Mouse (Mus musculus): ENCODE results near the gene Gm9803.
"Not testable (repeated sequence)": the region's sequence is repeated elsewhere in the genome, so short reads cannot be mapped to it uniquely, and the experiment has no call there.

The Gm9803 gene

DNA sequence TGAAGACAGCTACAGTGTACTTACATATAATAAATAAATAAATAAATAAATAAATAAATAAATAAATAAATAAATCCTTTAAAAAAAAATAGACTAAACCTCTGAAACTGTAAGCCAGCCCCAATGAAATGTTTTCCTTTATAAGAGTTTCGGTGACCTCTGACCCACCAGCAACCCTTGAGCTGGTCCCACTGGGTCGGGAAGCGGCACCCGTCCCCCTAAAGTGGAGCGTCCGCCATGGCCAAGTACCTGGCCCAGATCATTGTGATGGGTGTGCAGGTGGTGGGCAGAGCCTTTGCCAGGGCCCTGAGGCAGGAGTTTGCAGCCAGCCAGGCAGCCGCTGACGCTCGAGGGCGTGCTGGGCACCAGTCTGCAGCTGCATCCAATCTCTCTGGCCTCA, at the start of gene Gm9803:
Gm9803 (plus strand) TSS at position 154 of the 400 bp plus-strand sequence.
- in situ Hi-C loops (cut with MboI; ENCODE audit: low pct_unique_long_range_greater_than_20kb in 1 of 2, low sequenced_read_pairs in 2 of 2, unreplicated experiment in 1 of 2) = not testable (repeated sequence)

DNA sequence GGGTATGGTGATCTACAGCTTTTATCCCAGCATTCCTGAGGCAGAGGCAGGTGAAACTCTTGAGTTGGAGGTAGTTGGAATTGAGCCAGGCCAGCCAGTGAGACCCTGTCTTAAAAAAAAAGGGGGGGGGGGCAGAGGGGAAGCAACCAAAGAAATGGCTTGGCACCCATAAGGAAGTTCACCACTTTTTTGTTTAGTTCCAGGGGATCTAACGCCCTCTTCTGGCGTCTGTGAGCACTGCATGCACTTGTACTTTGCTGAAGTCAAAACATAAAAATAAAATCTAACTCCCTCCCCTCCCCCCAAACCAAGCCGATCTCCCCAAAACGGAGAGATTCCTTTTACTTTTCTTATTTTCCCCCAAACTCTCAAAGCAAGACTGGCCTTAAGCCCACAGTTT, 48.5 kb upstream of the Gm9803 start:
- in situ Hi-C loops (cut with MboI; ENCODE audit: low pct_unique_long_range_greater_than_20kb in 1 of 2, low sequenced_read_pairs in 2 of 2, unreplicated experiment in 1 of 2) = no loop called here

DNA sequence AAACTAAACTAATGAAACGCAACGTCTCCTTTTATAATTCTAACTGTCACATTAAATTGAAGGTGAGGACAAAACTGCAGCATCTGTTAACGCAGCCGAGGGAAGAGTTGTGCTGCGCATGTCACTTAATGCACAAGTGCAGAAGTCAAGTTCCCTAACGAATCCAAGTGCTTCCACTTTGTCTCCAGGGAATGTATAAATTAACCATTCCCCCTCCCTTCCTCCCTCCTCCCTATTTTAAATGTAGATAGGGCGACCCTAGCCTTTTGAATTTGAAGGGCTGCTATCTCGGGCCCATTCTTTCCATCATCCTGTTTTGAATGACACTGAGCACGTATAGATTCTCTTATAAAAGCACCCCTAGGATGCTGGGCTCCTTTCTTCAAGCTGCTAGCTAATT, 46.4 kb upstream of the Gm9803 start:
- in situ Hi-C loops (cut with MboI; ENCODE audit: low pct_unique_long_range_greater_than_20kb in 1 of 2, low sequenced_read_pairs in 2 of 2, unreplicated experiment in 1 of 2) = no loop called here

DNA sequence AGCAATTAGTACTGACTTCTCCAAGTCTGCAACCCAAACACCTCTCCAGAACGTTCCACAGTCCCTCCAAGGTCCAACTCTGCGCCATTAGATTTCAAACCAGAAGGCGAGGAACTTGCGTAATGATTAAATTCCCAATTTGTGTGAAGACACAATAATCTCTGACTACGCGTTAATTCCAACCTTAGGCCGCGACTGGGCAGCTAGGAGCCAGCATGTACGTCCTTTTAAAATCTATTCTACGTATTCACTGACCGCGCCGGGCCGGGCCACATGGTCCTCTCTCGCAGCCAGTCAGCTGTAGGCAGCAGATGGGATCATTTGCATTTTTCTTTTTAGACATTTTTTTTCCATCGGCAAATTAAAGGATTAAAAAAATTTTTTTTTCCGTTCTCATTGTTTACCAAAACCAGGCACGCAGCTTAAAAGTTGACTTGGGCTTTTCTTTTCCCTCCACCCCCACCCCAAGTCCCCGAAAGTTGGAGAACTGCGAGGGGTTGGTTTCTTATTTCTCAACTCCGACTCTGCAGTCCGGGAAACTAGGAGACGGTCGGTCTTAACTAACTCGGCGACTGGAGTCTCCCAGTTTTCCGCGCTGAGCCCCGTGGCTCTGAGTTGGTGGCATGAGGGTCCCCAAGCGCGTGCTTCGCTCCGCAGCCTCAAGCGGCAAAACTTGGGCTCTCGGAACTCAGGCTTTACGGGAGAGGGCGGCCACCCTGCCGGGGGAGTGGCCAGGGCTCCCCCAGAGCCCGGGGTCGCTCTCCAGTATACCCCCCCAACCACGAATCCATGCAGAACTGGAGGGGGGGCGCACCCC, 45.8 kb upstream of the Gm9803 start:
- in situ Hi-C loops (cut with MboI; ENCODE audit: low pct_unique_long_range_greater_than_20kb in 1 of 2, low sequenced_read_pairs in 2 of 2, unreplicated experiment in 1 of 2) = no loop called here

DNA sequence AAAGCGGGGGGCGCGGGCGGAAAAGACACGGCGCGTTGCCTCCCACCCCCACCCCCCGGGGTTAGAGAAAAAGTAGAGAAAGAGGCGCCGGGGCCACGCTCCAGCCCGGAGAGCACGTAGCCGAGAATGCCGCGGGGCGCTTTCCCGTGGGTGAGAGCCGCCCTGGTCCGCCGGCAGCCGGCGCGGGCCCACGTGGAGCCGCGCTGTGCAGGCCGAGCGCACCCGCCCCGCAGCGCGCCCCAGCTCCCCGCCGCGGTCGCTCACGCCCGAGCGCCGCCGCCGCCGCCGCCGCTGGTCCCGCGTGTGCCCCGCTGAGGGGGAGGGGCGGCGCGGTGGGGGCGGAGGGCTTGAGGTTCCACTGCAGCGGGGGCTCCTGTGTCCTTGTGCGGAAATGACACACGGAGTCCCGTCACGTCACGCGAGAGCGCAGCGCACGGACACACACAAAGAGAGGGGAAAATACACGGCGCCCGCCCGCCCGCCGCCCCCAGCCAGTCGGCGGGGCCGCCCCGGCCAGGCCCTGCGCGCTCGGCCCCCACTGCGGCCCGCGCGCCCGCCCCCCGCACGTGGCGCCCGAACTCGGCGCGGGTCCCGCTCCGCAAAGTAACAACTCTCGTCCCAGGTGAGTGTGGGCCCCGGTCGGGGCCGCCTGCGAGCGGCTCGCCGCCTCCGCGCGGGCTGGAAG, 45.0 kb upstream of the Gm9803 start, which contains the start of gene Bend3:
Bend3 (plus strand) TSS at position 81 of the 685 bp plus-strand sequence.
- in situ Hi-C loops (cut with MboI; ENCODE audit: low pct_unique_long_range_greater_than_20kb in 1 of 2, low sequenced_read_pairs in 2 of 2, unreplicated experiment in 1 of 2) = no loop called here

DNA sequence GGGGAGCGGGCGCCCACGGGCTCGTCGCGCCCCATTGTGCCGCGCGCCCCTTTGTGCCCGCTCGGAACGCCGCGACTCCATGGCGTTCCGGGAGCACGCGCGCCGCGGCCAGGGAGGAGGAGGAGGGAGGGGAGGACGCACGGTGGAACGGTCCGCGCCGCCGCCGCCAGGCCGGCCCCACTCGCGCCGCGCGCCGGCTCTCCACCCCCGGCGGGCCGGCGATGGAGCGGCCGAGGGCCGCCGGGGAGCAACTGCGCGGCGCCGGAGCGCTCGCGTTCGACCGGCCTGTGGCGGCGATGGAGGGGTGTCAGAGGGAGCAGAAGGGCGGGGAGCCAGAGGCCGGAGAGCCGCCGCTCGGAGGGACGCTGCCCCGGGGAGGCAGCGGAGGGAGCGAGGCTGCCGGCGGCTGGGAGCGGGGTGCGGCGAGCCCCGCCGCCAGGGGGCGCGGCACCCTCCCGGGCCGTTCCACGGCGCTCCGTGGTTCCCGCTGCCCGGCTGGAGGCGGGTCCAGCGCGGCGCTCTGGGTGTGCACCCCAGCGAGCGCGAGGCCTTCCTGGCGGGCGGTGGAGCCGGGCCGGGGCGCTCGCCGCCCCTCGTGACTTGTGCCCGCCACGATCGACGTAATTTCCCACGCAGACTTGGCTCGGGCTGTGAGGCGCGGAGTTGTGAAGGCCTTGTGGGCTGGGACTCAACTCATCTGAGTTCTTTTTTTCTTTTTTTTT, 44.3 kb upstream of the Gm9803 start:
- in situ Hi-C loops (cut with MboI; ENCODE audit: low pct_unique_long_range_greater_than_20kb in 1 of 2, low sequenced_read_pairs in 2 of 2, unreplicated experiment in 1 of 2) = no loop called here

DNA sequence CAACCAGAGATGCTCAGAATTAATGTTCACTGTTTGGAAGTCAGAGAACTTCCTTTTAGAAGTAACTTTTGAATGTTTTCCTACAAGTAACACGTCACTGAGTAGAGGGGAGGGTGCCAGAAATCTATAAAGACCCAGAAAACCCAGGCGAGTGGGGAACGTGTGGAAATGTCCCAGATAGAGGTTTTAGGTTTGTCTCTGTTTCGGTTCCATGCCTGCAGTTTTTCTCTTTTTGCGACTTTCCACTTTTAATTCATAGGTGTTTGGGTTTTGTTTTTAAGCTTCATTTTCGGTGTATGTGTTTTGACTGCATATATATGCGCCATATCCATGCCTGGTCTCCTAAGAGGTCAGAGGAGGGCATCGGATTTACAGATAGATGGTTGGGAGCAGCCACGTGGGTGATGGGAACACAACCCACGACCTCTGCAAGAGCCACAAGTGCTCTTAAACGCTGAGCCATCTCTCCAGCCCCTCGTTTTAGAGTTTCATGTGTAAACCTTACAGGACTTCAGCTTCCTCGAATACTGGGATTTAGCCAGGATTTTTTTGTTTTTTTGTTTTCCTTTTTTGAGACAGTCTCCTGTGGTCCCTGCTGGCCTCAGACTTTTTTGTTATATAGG, 43.5 kb upstream of the Gm9803 start:
- in situ Hi-C loops (cut with MboI; ENCODE audit: low pct_unique_long_range_greater_than_20kb in 1 of 2, low sequenced_read_pairs in 2 of 2, unreplicated experiment in 1 of 2) = no loop called here

DNA sequence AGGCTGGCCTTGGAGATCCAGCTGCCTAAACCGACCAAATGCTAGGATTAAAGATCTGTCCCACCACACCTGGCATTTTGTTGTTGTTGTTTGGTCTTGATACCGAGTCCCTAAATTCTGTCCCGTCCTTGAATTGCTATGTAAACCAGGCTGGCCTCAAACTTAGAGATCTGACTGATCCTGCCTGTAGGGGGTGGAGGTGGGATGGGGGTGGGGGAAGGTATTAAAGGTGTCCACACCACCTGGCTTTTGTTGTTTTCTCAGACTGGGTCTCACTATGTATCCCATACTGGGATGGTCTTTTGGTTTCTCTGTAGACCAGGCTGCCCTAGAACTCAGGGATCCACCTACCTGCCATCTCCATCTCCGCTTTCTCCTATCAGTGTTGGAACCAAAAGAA, 42.7 kb upstream of the Gm9803 start:
- in situ Hi-C loops (cut with MboI; ENCODE audit: low pct_unique_long_range_greater_than_20kb in 1 of 2, low sequenced_read_pairs in 2 of 2, unreplicated experiment in 1 of 2) = no loop called here

DNA sequence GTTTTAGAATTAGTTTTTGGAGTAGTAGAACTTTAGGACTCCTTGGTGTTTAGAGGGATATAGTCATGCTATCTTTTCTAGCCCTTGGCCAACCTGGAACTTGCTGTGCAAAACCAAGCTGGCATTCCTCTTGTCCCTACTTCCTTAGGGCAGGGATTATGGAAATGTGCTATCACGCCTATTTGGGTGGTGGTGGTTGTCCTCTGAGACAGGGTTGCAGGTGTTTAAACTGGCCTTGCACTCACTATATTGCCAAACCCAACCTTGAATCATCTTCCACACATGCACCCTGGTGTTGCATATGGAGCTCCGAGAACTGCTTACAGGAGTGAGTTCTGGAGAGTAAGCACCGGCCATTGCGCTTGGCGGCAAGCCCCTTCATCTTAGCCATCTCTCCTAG, 41.9 kb upstream of the Gm9803 start:
- in situ Hi-C loops (cut with MboI; ENCODE audit: low pct_unique_long_range_greater_than_20kb in 1 of 2, low sequenced_read_pairs in 2 of 2, unreplicated experiment in 1 of 2) = no loop called here

DNA sequence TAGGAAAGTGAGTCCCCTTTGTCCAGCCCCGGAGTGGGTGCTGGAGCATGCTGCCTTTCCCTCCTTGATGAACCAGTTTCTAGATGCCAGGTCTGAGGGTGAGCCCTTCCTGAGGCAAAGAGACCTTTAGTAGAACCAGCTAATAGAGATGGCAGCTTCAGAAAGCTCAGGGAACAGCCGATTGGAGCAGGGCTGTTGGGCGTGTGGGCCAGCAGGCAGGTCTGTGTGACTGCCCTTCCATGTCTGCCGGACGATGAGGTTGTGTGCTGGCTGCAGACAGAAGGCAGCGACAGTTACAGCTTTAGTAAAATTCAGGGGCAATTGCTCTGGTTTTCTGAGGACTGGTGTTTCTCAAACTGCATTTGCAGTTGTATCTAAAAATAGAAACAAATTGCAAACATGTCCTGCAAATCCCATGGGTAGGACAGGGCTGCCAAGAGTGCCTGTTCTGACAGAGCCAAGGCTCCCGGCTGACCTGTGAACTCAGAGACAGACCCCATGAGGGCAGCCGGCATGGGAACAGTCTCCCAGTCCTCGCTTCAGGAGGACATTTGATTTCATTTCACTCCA, 40.4 kb upstream of the Gm9803 start:
- in situ Hi-C loops (cut with MboI; ENCODE audit: low pct_unique_long_range_greater_than_20kb in 1 of 2, low sequenced_read_pairs in 2 of 2, unreplicated experiment in 1 of 2) = no loop called here

DNA sequence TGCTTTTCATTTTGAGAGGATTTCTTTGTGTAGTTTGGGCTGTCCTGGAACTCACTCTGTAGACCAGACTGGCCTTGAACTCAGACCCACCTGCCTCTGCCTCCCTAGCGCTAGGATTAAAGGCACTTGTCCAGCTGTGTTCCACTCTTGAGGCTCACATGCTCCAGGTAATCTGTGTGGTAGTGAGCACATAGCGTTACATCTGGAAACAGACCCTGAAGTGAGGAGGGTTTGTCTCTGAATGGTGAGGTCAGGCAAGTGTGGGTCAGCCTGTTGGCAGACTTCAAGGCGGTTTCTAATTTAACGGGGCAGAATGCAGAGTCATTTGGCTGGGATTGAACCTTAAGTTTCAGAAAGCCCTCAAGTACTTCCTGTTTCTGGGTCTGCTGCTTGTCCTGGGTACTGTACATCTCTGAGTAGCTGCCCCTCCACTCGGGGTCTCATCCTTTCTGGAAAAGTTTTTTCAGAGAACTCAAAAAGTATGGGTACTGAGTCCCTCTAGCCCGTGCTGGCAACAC, 38.1 kb upstream of the Gm9803 start:
- in situ Hi-C loops (cut with MboI; ENCODE audit: low pct_unique_long_range_greater_than_20kb in 1 of 2, low sequenced_read_pairs in 2 of 2, unreplicated experiment in 1 of 2) = no loop called here

DNA sequence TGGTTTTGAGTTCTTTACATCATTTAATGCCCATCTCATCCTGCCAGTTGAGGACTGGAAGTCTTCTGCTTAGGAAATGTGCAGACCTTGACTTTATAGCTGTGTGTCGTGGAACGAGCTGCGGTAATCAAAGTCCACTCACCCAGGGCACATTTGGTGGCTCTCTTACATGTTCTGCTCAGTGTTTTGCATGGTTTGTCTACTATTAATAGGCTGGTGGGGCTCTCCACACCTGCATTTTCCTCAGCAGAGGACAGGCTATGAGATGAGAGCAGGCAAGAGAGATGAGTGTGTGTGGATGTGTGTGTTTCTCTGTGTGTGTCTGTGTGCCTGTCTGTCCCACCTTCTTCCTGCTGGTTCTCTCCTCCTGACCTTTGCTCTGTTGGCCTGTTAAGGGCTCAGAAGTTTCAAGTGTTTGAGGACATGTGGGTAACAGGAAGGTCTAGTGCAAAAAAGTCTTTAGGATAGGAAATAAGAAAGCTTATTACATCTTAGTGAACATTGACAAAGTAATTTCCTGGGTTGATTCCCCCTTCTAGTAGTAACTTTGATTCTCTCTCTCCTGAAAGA, 36.4 kb upstream of the Gm9803 start:
- in situ Hi-C loops (cut with MboI; ENCODE audit: low pct_unique_long_range_greater_than_20kb in 1 of 2, low sequenced_read_pairs in 2 of 2, unreplicated experiment in 1 of 2) = no loop called here

DNA sequence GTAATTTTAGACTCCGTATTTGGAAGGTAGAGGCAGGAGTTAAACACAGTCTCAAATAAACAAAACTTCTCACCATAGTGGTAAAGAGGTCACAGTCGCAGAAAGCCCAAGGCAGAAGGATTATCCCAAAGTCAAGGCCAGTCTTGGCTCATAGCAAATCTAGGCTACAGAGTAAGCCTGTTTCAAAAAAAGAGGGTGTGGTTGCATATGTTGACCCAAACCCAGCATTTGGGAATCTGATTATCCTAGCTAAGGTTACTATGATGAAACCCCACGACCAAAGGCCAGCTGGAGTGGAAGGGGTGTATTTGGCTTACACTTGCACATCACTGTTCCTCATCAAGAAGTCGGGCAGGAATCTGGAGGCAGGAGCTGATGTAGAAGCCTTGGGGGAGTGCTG, 35.6 kb upstream of the Gm9803 start:
- in situ Hi-C loops (cut with MboI; ENCODE audit: low pct_unique_long_range_greater_than_20kb in 1 of 2, low sequenced_read_pairs in 2 of 2, unreplicated experiment in 1 of 2) = no loop called here

DNA sequence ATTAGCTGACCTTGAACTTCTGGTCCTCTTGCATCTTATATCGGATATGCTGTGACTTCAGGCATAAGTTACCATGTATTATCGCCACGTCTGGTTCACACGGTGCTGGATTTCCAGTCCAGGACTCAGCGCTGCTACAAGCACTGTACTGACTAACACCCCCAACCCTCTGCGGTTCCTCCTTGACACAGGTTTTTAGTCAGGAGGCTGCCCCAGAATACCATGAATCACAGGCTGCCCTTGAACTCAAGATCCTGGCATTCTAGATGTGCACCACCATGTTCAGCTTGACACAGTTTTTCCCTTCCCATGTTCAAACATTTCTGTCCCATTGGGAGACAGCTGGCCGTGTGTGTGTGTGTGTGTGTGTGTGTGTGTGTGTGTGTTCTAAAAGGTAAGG, 34.7 kb upstream of the Gm9803 start:
- in situ Hi-C loops (cut with MboI; ENCODE audit: low pct_unique_long_range_greater_than_20kb in 1 of 2, low sequenced_read_pairs in 2 of 2, unreplicated experiment in 1 of 2) = no loop called here

DNA sequence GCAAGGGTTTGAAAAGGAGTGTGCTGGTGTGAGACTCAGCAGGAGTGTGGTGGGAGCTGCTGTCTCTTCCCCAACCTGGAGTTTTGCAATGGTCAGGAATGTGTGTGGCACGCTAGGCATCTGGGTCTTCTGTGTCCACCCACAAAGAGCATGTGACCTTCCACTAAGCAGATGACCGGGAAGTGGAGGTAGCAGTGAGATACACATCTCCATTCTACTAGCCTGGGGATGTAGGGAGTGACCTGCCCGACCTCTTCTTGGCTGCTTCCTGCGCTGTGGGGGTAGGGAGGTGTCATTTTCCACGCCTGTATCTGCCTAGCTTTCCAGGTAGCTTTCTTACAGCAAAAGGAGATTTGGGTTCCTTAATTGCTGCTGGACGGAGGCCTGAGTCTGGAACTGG, 34.3 kb upstream of the Gm9803 start:
- in situ Hi-C loops (cut with MboI; ENCODE audit: low pct_unique_long_range_greater_than_20kb in 1 of 2, low sequenced_read_pairs in 2 of 2, unreplicated experiment in 1 of 2) = no loop called here

DNA sequence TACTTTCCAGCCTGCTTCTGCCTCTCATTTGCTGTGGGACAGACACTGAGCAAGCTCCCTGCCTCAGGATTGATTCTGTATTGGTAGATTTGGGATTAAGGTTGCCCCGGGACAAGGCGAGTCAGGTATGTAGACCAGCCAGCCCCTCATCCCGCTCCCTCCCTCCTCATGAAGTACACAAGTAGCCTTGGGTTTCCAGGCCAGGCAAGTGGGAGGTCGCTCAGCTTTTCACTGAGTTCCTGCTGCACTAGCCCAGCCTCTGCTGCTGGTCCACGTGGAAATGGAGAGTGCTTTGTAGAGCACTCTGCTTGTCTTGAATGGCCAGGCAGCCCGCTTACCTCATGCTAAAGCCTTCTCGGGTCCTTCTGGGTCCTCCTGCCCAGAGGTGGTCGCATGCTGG, 33.9 kb upstream of the Gm9803 start:
- in situ Hi-C loops (cut with MboI; ENCODE audit: low pct_unique_long_range_greater_than_20kb in 1 of 2, low sequenced_read_pairs in 2 of 2, unreplicated experiment in 1 of 2) = no loop called here

DNA sequence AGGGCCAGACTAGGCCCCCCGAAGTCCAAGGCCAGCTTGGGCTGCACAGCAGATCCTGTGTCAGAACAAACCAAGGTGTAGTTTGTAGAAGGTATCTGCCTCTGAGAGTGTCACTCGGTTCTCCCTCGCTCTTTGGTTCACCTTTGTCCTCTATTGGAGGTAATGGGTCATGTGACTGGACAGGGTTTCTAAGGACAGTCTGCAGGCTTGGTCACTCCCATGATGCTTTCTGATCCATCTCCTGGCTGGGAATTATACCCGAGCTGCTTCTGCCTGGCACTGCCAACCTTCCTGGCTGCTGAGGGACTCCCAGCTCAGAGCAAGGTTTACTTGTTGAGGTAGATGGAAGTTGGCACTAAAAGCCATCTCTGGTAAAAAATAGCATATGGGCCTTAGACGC, 33.0 kb upstream of the Gm9803 start:
- in situ Hi-C loops (cut with MboI; ENCODE audit: low pct_unique_long_range_greater_than_20kb in 1 of 2, low sequenced_read_pairs in 2 of 2, unreplicated experiment in 1 of 2) = no loop called here

DNA sequence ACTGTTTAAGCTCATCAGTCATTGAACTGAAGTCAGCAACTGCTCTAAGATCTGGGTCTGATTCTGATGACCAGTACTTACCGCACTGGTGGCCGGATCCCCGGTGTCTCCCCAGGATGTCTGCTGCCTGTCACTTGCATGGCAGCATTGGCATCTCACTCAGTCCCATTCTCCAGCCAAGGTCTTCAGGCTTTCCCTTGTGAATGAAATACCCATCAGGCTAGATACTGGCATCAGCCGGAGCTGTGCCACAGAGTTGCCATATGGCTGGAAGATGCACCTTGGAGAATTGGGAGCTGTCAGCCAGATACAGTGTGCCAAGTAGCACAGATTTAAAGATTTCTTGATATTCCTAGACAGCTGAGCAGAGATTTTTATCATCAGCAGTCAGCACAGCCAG, 21.3 kb upstream of the Gm9803 start:
- in situ Hi-C loops (cut with MboI; ENCODE audit: low pct_unique_long_range_greater_than_20kb in 1 of 2, low sequenced_read_pairs in 2 of 2, unreplicated experiment in 1 of 2) = no loop called here

Measured in mouse embryonic stem cell (cell line).